Mouse (Mus musculus): ENCODE data around the gene Slc46a1. TPM values are rescaled to one million over a fixed set of nuclear protein-coding genes. Genes with fewer than 3 reads are reported as not detected.

The Slc46a1 gene
- polyA plus RNA-seq, 1 experiment from 2014 or later, result 17.1 TPM

DNA sequence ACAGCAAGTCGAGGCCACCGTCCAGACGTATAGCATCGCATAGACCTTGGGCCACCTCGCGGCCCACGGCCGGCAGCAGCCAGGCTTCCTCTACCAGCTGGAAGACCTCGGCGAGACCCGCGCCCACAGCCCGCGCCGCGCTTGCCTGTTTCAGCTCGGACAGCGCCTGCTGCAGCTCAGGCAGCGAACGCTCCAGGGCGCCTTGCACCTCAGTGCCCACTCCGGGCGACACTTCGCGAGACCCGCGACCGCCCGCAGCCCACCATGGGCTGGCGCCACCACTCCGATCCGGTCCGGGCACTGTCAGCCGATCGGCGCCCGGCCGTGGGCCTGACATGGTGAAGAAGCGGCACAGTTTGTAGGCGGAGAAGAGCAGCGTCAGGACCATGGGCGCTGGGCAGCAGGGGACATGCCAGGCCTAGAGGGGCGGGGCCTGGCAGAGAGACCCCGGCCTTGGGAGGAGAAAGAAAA lies 31.6 kb downstream of the Slc46a1 start:
- 1% methylated on average over 38 of the region's 44 CpGs for WGBS
- no peak overlapping the region for H3K27ac ChIP-seq
- peaks cover 13% of the 10 kb centered on the region for H3K4me1 ChIP-seq
- peak; percentile 57 for ATAC-seq (ENCODE audit: low FRiP score, low read depth)
- no peaks in the 10 kb centered on the region for H3K9me3 ChIP-seq
- H3K4me2 ChIP-seq (replicated peaks), result peak overlapping the region; percentile 99
- H3K9ac ChIP-seq, result peak overlapping the region; percentile 63
- no peaks in the 10 kb centered on the region for H3K36me3 ChIP-seq
- H3K27me3 ChIP-seq, result peaks cover 78% of the 10 kb centered on the region
- H3K4me3 ChIP-seq, result peak overlapping the region; percentile 61

DNA sequence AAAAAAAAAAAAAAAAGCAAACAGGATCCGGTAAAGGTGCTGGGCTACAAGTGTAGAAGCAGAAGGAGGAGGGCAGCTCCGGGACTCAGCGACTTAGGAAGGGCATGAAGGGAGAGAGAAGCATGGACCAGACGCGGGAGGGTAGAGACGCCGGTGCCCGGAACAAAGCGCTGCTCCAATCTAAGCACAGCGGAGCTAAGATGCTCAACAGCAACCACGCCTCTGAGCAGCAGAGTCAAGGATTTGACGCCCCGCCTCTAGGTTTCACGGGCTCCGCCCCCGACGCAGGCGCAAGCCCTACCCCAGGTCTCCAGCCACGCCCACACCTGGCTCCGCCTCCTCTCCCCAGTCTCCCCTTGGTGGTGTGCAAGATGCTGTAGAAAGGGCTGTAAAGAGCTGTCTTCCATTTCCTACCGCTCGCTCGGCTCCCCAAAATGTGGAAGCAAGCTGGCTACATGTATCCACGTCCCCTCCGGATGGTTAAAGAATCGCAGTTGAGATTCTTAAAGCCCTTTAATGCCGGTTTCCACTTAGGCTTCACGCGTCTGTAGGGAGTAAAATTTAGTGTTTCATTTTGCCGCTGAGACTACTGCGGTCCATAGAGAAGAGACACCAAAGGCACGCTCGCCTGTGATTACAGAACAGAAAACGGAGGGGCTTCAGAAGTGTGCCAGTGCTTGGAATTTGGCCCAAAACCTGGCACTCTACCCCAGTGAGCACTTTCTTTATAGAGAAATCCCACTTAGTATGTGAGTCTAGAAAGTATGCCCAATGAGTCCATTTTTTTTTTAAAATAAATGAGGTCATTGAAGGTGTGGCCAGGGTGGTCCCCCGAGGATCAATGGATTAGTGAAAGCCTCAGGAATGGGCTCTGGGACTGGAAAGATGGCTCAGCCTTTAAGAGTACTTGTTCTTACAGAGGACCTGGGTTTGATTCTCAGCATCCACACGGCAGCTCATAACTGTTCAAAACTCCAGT lies 32.3 kb downstream of the Slc46a1 start, which contains the start of gene Sarm1:
Sarm1 (minus strand) TSS at position 211 of the 979 bp plus-strand sequence.
- no peak within 1 kb of the TSS; the same call in 1 of the 2 replicates for H3K27ac ChIP-seq
- peaks cover 13% of the 10 kb centered on the region for H3K4me1 ChIP-seq
- H3K36me3 ChIP-seq, result no peaks in the 10 kb centered on the region
- H3K9me3 ChIP-seq, result no peaks in the 10 kb centered on the region
- WGBS, result 4% methylated on average over 36 of the region's 36 CpGs
- ATAC-seq (ENCODE audit: low FRiP score, low read depth), result peak; percentile 97
- peak within 1 kb of the TSS; percentile 61 for H3K4me3 ChIP-seq
- peak within 1 kb of the TSS; percentile 99 for H3K4me2 ChIP-seq (replicated peaks)
- H3K9ac ChIP-seq, result peak within 1 kb of the TSS; percentile 63
- H3K27me3 ChIP-seq, result peaks cover 73% of the 10 kb centered on the region

DNA sequence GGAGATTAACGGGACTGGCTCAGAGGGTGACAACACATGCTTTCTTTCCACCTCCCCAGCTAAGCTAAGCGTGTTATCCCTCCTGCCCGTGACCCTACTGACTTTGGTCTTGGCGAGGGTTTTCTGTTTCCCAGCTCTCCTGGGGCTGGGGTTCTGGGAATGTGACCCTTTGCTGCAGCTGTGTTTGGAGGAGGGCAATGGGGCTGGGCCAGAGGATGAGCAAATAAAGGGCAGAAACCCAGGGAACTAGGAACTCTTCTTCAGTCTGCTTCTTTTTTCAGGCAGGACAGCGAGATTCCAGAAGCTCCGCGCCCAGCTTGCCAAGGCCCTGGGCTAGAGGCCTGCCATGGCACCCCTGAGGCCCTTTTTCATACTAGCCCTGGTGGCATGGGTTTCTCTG lies 33.5 kb downstream of the Slc46a1 start, which contains the start of gene Vtn:
Vtn (plus strand) TSS at position 88 of the 400 bp plus-strand sequence.
- Histone ChIP-seq H3K4me2 (replicated peaks) (peak within 1 kb of the TSS; percentile 99), H3K9ac (peak within 1 kb of the TSS; percentile 63), H3K27me3 (peaks cover 69% of the 10 kb centered on the region), H3K36me3 (no peaks in the 10 kb centered on the region), H3K9me3 (no peaks in the 10 kb centered on the region), H3K4me1 (peaks cover 13% of the 10 kb centered on the region), H3K4me3 (peak within 1 kb of the TSS; percentile 61), H3K27ac (no peak within 1 kb of the TSS; the same call in 1 of the 2 replicates)
- no peak for ATAC-seq (ENCODE audit: low FRiP score, low read depth)
- 66% methylated on average over 7 of the region's 7 CpGs for WGBS

DNA sequence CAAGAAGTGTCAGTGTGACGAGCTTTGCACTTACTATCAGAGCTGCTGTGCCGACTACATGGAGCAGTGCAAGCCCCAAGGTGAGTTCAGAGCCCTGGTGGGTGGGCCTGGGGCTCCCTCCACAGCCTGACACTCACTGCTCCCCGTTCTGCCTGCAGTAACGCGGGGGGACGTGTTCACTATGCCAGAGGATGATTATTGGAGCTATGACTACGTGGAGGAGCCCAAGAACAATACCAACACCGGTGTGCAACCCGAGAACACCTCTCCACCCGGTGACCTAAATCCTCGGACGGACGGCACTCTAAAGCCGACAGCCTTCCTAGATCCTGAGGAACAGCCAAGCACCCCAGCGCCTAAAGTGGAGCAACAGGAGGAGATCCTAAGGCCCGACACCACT lies 34.0 kb downstream of the Slc46a1 start:
- no peak overlapping the region for H3K27ac ChIP-seq
- peaks cover 63% of the 10 kb centered on the region for H3K27me3 ChIP-seq
- 54% methylated on average over 16 of the region's 16 CpGs for WGBS
- no peaks in the 10 kb centered on the region for H3K36me3 ChIP-seq
- peaks cover 13% of the 10 kb centered on the region for H3K4me1 ChIP-seq
- H3K4me3 ChIP-seq, result no peak overlapping the region
- H3K9ac ChIP-seq, result no peak overlapping the region
- no peak overlapping the region for H3K4me2 ChIP-seq (replicated peaks)
- H3K9me3 ChIP-seq, result no peaks in the 10 kb centered on the region
- ATAC-seq (ENCODE audit: low FRiP score, low read depth), result no peak

DNA sequence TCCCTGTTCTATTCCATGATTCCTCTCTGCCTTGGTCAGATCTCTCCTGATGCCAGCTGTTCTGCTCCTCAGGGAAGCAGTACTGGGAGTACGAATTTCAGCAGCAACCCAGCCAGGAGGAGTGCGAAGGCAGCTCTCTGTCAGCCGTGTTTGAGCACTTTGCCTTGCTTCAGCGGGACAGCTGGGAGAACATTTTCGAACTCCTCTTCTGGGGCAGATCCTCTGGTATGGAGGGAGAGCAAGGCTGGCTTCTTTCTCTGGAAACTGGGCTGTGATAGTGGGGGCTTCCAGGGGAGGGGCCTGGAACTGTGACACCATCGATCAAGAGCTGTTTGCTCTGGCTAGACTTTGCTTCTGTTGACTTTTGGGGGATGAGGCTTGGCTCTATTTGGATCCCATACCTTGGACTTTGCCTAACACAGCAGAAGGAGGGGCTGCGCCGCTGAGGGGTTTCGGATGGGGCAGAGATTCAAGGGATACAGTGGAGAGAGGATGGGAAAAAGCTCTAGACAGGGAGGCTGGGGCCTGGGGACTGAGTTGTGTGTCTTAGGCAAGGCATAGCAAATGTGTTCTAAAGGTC lies 35.2 kb downstream of the Slc46a1 start:
- H3K4me3 ChIP-seq, result no peak overlapping the region
- H3K27ac ChIP-seq, result no peak overlapping the region
- H3K36me3 ChIP-seq, result peaks cover 4% of the 10 kb centered on the region; the same call in 1 of the 2 replicates
- WGBS, result 82% methylated on average over 9 of the region's 9 CpGs
- no peak overlapping the region for H3K9ac ChIP-seq
- no peaks in the 10 kb centered on the region for H3K9me3 ChIP-seq
- ATAC-seq (ENCODE audit: low FRiP score, low read depth), result no peak
- peaks cover 52% of the 10 kb centered on the region for H3K27me3 ChIP-seq
- H3K4me1 ChIP-seq, result peaks cover 13% of the 10 kb centered on the region
- no peak overlapping the region for H3K4me2 ChIP-seq (replicated peaks)

DNA sequence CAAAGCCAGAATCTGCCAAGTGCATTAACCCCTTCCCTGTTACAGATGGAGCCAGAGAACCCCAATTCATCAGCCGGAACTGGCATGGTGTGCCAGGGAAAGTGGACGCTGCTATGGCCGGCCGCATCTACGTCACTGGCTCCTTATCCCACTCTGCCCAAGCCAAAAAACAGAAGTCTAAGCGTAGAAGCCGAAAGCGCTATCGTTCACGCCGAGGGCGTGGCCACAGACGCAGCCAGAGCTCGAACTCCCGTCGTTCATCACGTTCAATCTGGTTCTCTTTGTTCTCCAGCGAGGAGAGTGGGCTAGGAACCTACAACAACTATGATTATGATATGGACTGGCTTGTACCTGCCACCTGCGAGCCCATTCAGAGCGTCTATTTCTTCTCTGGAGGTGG lies 36.0 kb downstream of the Slc46a1 start:
- no peaks in the 10 kb centered on the region for H3K9me3 ChIP-seq
- ATAC-seq (ENCODE audit: low FRiP score, low read depth), result no peak
- no peak overlapping the region for H3K4me3 ChIP-seq
- H3K36me3 ChIP-seq, result peaks cover 12% of the 10 kb centered on the region
- H3K27ac ChIP-seq, result no peak overlapping the region
- peaks cover 13% of the 10 kb centered on the region for H3K4me1 ChIP-seq
- no peak overlapping the region for H3K9ac ChIP-seq
- 79% methylated on average over 20 of the region's 20 CpGs for WGBS
- H3K4me2 ChIP-seq (replicated peaks), result no peak overlapping the region
- H3K27me3 ChIP-seq, result peaks cover 44% of the 10 kb centered on the region

DNA sequence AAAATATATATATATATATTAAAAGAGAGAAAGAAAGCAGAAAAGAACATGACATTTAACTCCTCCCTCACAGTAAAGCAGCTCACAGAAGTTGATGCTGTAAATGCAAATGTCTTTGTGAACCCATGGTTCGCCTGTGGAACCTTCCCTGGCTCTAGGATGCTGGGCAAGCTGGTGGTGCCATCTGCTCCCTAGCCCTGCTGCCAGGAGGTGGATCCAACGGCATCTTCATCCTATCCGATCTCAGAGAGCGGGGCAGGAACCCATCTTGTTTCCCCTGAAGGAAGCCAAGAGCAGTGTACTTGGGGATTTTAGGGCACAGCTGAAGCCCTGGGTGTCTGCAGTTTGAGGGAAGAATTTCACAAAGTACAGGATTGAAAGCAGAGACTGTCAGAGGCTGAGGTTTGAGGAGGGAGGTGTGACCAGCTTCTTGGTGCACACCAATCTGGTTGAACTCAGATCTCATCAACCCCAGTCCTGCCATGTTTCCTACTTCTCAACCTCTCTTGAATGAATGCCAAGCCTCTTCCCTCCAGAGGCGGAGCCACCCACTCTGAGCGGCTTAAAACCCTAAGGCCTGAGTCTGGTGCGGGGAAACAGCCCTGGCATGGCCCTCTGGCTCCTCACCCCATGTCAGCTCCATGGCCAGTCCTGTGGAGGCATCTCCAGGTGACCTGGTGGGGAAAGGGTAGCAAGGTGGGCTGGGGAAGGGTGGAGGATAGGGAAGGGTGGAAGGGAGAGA lies 37.6 kb downstream of the Slc46a1 start, which contains the start of gene Sebox:
Sebox (plus strand) TSS at position 539 of the 742 bp plus-strand sequence.
- Histone ChIP-seq H3K4me3 (no peak within 1 kb of the TSS), H3K4me1 (peaks cover 3% of the 10 kb centered on the region), H3K27ac (no peak within 1 kb of the TSS), H3K36me3 (peaks cover 28% of the 10 kb centered on the region), H3K9ac (no peak within 1 kb of the TSS; the same call in 1 of the 2 replicates), H3K27me3 (peaks cover 37% of the 10 kb centered on the region), H3K9me3 (no peaks in the 10 kb centered on the region), H3K4me2 (replicated peaks) (no peak within 1 kb of the TSS)
- ATAC-seq (ENCODE audit: low FRiP score, low read depth), result no peak
- WGBS, result 70% methylated on average over 7 of the region's 7 CpGs

DNA sequence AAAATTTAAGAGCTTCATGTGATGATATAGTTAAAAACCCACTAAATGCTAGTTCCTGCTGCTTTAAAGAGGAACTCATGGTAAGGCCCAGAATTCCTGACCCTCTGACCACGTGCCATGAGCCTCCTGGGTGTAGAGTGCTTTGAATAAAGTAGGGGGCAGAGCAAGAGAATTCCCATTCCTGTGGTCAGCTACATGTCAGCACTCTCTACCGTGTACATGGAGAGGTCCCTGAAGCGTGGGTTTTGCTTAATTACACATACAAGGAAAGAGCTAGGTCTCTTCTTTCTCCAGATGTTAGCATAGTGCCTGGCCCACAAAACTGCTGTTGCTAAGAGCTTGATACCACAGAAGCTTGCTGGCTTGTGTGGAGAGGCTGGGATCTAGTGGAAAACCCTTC lies 39.9 kb downstream of the Slc46a1 start:
- no peak overlapping the region for H3K4me2 ChIP-seq (replicated peaks)
- no peaks in the 10 kb centered on the region for H3K4me1 ChIP-seq
- no peak overlapping the region for H3K27ac ChIP-seq
- H3K9me3 ChIP-seq, result no peaks in the 10 kb centered on the region
- no peak overlapping the region for H3K4me3 ChIP-seq
- no peak overlapping the region for H3K9ac ChIP-seq
- peaks cover 15% of the 10 kb centered on the region for H3K27me3 ChIP-seq
- no peak for ATAC-seq (ENCODE audit: low FRiP score, low read depth)
- peaks cover 42% of the 10 kb centered on the region for H3K36me3 ChIP-seq
- 77% methylated on average over 3 of the region's 3 CpGs for WGBS

DNA sequence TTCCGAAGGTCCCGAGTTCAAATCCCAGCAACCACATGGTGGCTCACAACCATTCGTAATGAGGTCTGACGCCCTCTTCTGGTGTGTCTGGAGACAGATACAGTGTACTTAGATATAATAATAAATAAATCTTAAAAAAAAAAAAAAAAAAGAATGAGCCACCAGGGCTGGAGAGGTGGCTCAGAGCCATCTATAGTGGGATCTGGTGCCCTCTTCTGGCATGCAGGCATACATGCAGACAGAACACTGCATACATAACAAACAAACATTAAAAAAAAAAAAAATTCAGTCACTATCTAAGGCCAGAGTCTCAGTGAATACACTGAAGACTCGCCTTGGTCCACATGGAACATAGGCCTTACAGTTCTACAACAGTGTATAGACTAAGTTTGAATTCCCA lies 43.7 kb downstream of the Slc46a1 start:
- Histone ChIP-seq H3K36me3 (peaks cover 49% of the 10 kb centered on the region), H3K9me3 (no peaks in the 10 kb centered on the region), H3K27me3 (no peaks in the 10 kb centered on the region), H3K27ac (no peak overlapping the region), H3K4me1 (peaks cover 16% of the 10 kb centered on the region), H3K4me2 (replicated peaks) (no peak overlapping the region), H3K9ac (no peak overlapping the region), H3K4me3 (no peak overlapping the region)
- no peak for ATAC-seq (ENCODE audit: low FRiP score, low read depth)
- 82% methylated on average over 5 of the region's 5 CpGs for WGBS

DNA sequence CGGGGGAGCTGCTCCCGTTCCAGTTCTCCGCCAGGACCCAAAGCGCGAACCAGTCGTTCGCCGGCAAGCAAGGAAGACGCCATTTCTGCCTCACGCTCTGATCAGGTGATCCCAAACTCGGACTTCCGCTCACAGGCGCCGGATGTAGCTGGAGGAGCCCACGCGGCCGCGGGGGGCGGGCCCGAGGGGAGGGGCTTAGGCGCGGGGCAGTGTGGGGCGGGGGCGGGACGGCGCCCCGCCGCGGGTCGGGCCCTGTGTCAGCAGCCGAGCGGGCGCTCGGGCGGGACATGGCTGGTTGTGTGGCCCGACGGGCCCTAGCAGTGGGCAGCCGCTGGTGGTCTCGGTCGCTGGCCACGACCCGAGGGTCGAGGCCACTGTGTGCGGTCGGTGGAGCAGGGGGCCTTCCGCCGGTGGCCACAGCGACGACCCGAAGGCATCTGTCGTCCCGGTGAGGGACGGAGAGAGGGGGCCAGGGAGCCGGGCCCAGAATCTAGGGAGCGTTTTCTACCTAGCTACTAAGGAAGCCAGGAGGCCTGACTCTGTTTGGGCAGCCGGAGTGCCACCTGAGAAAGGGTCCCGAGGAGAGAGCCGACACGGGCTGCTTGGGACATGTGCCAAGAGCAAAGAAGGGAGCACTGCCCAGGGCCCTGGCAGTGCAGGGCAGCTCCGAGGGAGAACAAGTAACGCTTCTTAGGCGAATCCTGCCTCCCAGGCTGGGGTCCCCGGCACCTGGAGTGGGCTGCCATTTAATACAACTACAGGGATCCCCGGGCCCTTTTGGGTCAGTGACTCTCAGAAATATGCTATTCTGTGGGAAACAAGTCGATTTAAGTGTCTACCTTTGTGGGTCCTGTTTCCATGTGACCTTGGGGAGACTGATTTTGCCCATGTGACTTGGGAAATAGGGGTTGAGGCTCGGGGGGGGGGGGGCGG lies 46.8 kb downstream of the Slc46a1 start, which contains the start of the genes Tmem199 and Poldip2:
Tmem199 (minus strand) TSS at position 148 of the 933 bp plus-strand sequence.
Poldip2 (plus strand) TSS at position 169 of the 933 bp plus-strand sequence.
- ATAC-seq (ENCODE audit: low FRiP score, low read depth), result peak; percentile 96
- Histone ChIP-seq H3K4me3 (peak within 1 kb of the TSS; percentile 92), H3K4me2 (replicated peaks) (peak within 1 kb of the TSS; percentile 89), H3K9me3 (no peaks in the 10 kb centered on the region), H3K9ac (peak within 1 kb of the TSS; percentile 98), H3K36me3 (peaks cover 54% of the 10 kb centered on the region), H3K27ac (peak within 1 kb of the TSS; percentile 79), H3K4me1 (peaks cover 16% of the 10 kb centered on the region), H3K27me3 (no peaks in the 10 kb centered on the region)
- under 1% methylated on average over 67 of the region's 67 CpGs for WGBS

Measured in limb, embryonic 13.5 days (tissue).